Mouse (Mus musculus): ENCODE data around the gene Zkscan5.
"Not testable (repeated sequence)": the region's sequence is repeated elsewhere in the genome, so short reads cannot be mapped to it uniquely, and the experiment has no call there.

Gene Zkscan5

GRCm38 (mm10) chr5:145214679-145215078, 10.3 kb downstream of the Zkscan5 start:
- DNase-seq, result no peak

- DNase-seq, result no peak
These were observed 13.4 kb downstream of the Zkscan5 start for GRCm38 (mm10) chr5:145217746-145218145.

GRCm38 (mm10) chr5:145218206-145218605, 13.8 kb downstream of the Zkscan5 start:
- DNase-seq, result no peak

- DNase-seq, result no peak
These were observed 14.3 kb downstream of the Zkscan5 start for GRCm38 (mm10) chr5:145218671-145219070.

- DNase-seq, result no peak
These were observed 15.6 kb downstream of the Zkscan5 start for GRCm38 (mm10) chr5:145219981-145220380.

- DNase-seq, result no peak
These were observed 18.5 kb downstream of the Zkscan5 start for GRCm38 (mm10) chr5:145222840-145223239.

- DNase-seq, result no peak
These were observed 19.0 kb downstream of the Zkscan5 start for GRCm38 (mm10) chr5:145223395-145223794.

GRCm38 (mm10) chr5:145226453-145226852, 22.1 kb downstream of the Zkscan5 start:
- DNase-seq, result no peak

- DNase-seq, result not testable (repeated sequence)
These were observed 24.9 kb downstream of the Zkscan5 start for GRCm38 (mm10) chr5:145229283-145229682.

- DNase-seq, result no peak
These were observed 26.3 kb downstream of the Zkscan5 start for GRCm38 (mm10) chr5:145230641-145231040.

GRCm38 (mm10) chr5:145231367-145231871, 27.1 kb downstream of the Zkscan5 start, which contains the start of gene Zfp655:
Gene Zfp655 (plus strand): TSS chr5:145231715.
- DNase-seq, result peak; percentile 98

- DNase-seq, result peak in 1 of 2 experiments; percentile 64
These were observed 27.6 kb downstream of the Zkscan5 start for GRCm38 (mm10) chr5:145231893-145232411.

GRCm38 (mm10) chr5:145234636-145235035, 30.3 kb downstream of the Zkscan5 start:
- peak; percentile 47 to 53 for DNase-seq

- no peak for DNase-seq
These were observed 45.2 kb downstream of the Zkscan5 start for GRCm38 (mm10) chr5:145249520-145249919.

All from cerebellum, postnatal 10 days (tissue).